Mouse (Mus musculus) liver, postnatal 0 days (tissue): ENCODE measurements around the gene Unk. TPM values are rescaled to one million over a fixed set of nuclear protein-coding genes. Genes with fewer than 3 reads are reported as not detected.
A peak's percentile ranks its signal among the peaks of the same experiment; 100 is the strongest.
"Not testable (repeated sequence)": the region's sequence is repeated elsewhere in the genome, so short reads cannot be mapped to it uniquely, and the experiment has no call there.

Experiments used
- ATAC-seq: fragments of 200-750 bp; cut with Nextera tagmentation; 2 replicates; pipeline ENCODE4 v1.8.0; 2017; ENCODE audit warnings: mild to moderate bottlenecking, moderate library complexity
- DNase-seq: peaks from one replicate; pipeline ENCODE4 v3.0.0-alpha.2; 2016
- H3K27ac ChIP-seq: fragments of 300-500 bp; sonication (generic); 2 replicates; pipeline ENCODE4 v1.5.1; 2014; ENCODE audit warnings: antibody characterized with exemption, moderate library complexity, mild to moderate bottlenecking, low read depth
- H3K27me3 ChIP-seq: fragments of 300-500 bp; sonication (generic); 2 replicates; pipeline ENCODE4 v1.6.1; 2014; ENCODE audit warnings: low read length, control low read depth, mixed read lengths; ENCODE audit not compliant: insufficient read depth
- H3K36me3 ChIP-seq: fragments of 300-500 bp; sonication (generic); replicated peaks from 2 replicates; pipeline ENCODE4 v1.6.1; 2014; ENCODE audit warnings: mild to moderate bottlenecking, control low read depth, low read length, moderate library complexity, mixed read lengths; ENCODE audit not compliant: insufficient read depth
- H3K4me1 ChIP-seq: fragments of 300-500 bp; sonication (generic); 2 replicates; pipeline ENCODE4 v1.6.1; 2014; ENCODE audit warnings: antibody characterized with exemption, mild to moderate bottlenecking, control low read depth; ENCODE audit not compliant: insufficient read depth
- H3K4me2 ChIP-seq: fragments of 300-500 bp; sonication (generic); 2 replicates; pipeline ENCODE4 v1.6.1; 2014; ENCODE audit warnings: low read depth, mild to moderate bottlenecking, low read length, moderate library complexity, mixed read lengths
- H3K4me3 ChIP-seq: fragments of 300-500 bp; sonication (generic); 2 replicates; pipeline ENCODE4 v1.5.1; 2014; ENCODE audit warnings: low read depth, low read length
- H3K9ac ChIP-seq: fragments of 300-500 bp; sonication (generic); replicated peaks from 2 replicates; pipeline ENCODE4 v1.6.1; 2014; ENCODE audit warnings: mild to moderate bottlenecking, moderate library complexity
- H3K9me3 ChIP-seq: fragments of 300-500 bp; sonication (generic); 2 replicates; pipeline ENCODE4 v1.6.1; 2016; ENCODE audit warnings: mild to moderate bottlenecking, control low read depth, low read length, mixed read lengths
- CTCF ChIP-seq: sonication (generic); IDR thresholded peaks from 2 replicates; pipeline ENCODE4 v1.5.1; 2016; ENCODE audit warnings: antibody characterized with exemption, low read depth
- EP300 ChIP-seq: IDR thresholded peaks from 2 replicates; pipeline ENCODE4 v1.6.1; 2016; ENCODE audit warnings: antibody characterized with exemption, low read depth, mild to moderate bottlenecking
- WGBS: fragments of 180-500 bp; shearing (Covaris S2); extraction: QIAGEN DNeasy Blood & Tissue Kit; methylation state at CpG from one replicate; pipeline ENCODE4 v1.1.7; 2014; ENCODE audit not compliant: insufficient replicate concordance; 5-methylcytosine and 5-hydroxymethylcytosine counted together
- polyA plus RNA-seq: library from polyadenylated mRNA; unstranded; fragments of >200 nt; fragmentation: Nextera tagmentation; extraction: Ambion mirVana; gene quantifications from 2 replicates; pipeline ENCODE4 v1.2.1, GENCODE M21; 2015

The Unk gene
- polyA plus RNA-seq, 1 experiment from 2014 or later = 5.1 TPM

DNA sequence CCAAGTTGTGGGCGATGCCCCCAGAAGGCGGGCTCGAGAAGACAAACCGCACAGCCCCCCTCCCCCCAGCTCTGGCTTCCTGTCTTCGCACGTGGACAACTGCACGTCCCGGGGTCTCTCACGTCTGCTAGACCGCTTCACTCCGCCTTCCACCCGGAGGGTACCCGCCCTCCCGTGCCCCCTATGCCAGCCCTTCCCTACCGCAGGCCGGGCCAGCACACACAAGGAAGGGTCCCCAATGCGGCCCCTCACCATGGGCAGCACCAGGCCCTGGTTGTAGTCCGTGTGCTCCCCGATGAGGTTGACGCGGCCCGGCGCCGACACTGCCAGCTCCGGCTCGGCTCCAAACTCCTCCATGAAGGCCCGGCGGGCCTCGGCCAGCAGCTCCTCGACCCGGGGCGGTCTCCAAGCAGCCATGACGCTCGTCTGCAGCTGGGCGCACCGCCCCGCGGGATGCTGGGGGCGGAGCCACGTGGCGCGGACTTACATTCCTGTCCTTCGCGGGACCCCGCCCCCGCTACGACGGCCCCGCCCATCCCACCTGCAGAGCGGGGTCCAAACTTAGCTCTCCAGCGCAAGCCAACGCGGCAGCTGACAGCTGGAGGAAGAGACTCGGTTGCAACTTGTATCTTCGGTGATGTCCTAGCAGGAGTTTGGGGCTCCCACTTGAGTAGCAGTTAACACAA is 17.7 kb upstream of the Unk start, which contains the start of gene Galk1:
Gene Galk1 (minus strand): TSS at position 458 of the 686 bp plus-strand sequence.
- Histone ChIP-seq H3K36me3 (peaks cover 18% of the 10 kb centered on the region), H3K27ac (peak within 1 kb of the TSS; percentile 94), H3K9ac (peak within 1 kb of the TSS; percentile 81), H3K27me3 (no peaks in the 10 kb centered on the region), H3K9me3 (no peaks in the 10 kb centered on the region), H3K4me1 (peaks cover 21% of the 10 kb centered on the region), H3K4me3 (peak within 1 kb of the TSS; percentile 69), H3K4me2 (peak within 1 kb of the TSS; percentile 87)
- ATAC-seq (peak; percentile 86), DNase-seq (peak; percentile 93)
- TF ChIP-seq CTCF = no peak
- TF ChIP-seq EP300 = no peak
- WGBS = under 1% methylated on average over 49 of the region's 55 CpGs

DNA sequence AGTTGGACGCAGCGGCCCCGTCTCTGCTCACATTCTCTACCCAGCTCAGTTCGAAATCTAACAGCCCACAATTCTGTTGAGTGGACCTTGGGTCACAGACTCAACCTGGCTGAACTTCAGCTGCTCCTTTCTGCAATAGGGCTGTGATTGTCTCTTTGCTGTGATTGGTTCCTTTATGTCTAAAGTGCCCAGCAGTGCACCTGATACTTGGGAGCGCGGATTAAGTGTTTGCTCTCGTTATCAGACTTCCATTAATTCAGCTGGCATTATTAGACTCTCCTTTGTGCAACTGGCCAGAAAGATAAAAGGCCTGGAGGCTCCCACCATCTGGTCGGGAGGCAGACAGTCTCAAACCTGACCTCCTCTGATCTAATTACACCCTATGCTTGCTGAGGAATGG is 15.3 kb upstream of the Unk start:
- Histone ChIP-seq H3K27me3 (no peaks in the 10 kb centered on the region), H3K4me1 (peaks cover 21% of the 10 kb centered on the region), H3K9me3 (no peaks in the 10 kb centered on the region), H3K9ac (no peak overlapping the region), H3K36me3 (0 out of 2 replicates have a peak, but pooled peaks cover 2% of the 10 kb centered on the region), H3K27ac (no peak overlapping the region), H3K4me2 (no peak overlapping the region), H3K4me3 (no peak overlapping the region)
- TF ChIP-seq EP300 (peak; percentile 23; the same call in 1 of the 2 replicates), CTCF (no peak)
- no peak for ATAC-seq
- 54% methylated on average over 8 of the region's 8 CpGs for WGBS
- no peak for DNase-seq

DNA sequence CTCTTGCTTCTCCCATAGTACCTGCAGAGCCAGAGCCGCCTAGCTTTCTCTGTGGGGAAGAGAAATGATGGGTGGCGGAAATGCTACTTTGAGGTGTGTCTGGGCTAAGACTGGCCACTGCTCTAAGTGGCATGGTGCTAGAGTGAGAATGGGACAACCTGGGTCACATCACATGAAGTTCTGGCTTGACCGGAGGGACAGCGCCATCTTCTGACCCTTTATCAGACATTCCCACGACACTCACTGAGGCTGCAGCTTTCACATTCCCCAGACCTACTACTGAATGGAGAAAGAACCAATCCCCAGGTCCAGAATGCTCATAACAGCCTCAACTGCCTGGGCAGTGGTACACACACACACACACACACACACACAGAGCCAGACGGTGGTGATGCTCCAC is 12.0 kb upstream of the Unk start:
- Histone ChIP-seq H3K4me2 (no peak overlapping the region), H3K9me3 (no peaks in the 10 kb centered on the region), H3K4me1 (peaks cover 7% of the 10 kb centered on the region; the same call in 1 of the 2 replicates), H3K27me3 (no peaks in the 10 kb centered on the region), H3K27ac (no peak overlapping the region), H3K4me3 (no peak overlapping the region), H3K9ac (no peak overlapping the region), H3K36me3 (peaks cover 14% of the 10 kb centered on the region)
- 36% methylated on average over 6 of the region's 6 CpGs for WGBS
- ATAC-seq (no peak), DNase-seq (peak; percentile 64)
- TF ChIP-seq CTCF (peak; percentile 78), EP300 (no peak)

DNA sequence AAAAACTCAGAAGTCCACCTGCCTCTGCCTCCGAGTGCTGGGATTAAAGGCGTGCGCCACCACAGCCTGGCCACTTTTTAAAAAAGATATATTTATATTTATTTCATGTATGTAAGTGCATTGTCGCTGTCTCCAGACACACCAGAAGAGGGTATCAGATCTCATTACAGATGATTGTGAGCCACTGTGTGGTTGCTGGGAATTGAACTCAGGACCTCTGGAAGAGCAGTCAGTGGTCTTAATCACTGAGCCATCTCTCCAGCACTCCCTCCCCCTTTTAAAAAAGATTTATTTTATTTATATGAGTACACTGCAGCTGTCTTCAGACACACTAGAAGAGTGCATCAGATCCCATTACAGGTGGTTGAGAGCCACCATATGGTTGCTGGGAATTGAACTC is 11.3 kb upstream of the Unk start:
- not testable (repeated sequence) for H3K27me3 ChIP-seq, DNase-seq, H3K9me3 ChIP-seq, H3K27ac ChIP-seq, H3K4me3 ChIP-seq, H3K4me2 ChIP-seq, ATAC-seq, H3K9ac ChIP-seq, H3K4me1 ChIP-seq
- peaks cover 19% of the 10 kb centered on the region for H3K36me3 ChIP-seq
- 92% methylated on average over 4 of the region's 4 CpGs for WGBS

DNA sequence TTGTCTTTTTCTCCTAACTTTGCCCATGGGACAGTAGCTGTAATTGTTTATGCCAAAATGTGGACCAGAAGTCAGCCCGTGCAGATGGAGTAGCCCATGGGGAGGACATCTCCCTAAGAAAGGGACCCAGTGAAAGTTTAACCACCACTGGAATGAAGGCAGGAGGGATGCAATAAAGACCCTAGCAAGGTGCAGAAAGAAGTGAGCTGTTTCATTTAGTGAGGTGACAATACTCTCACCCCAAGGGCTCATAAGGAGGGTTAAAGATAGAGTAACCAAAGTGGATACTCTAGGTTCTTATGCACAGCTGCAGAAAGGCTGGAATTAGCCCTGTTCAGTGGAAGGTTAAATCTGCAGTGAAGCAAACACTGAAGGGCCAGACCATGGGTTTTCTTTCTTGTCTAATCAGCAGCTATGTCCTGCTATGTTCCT is 10.7 kb upstream of the Unk start:
- Histone ChIP-seq H3K4me2 (no peak overlapping the region), H3K36me3 (peaks cover 19% of the 10 kb centered on the region), H3K4me1 (0 out of 2 replicates have a peak, but pooled peaks cover 5% of the 10 kb centered on the region), H3K9me3 (no peaks in the 10 kb centered on the region), H3K27ac (no peak overlapping the region), H3K9ac (no peak overlapping the region), H3K4me3 (no peak overlapping the region), H3K27me3 (no peaks in the 10 kb centered on the region)
- DNase-seq = no peak
- TF ChIP-seq CTCF = no peak
- no peak for TF ChIP-seq EP300
- ATAC-seq = no peak
- 55% methylated on average over 1 of the region's 1 CpGs for WGBS

DNA sequence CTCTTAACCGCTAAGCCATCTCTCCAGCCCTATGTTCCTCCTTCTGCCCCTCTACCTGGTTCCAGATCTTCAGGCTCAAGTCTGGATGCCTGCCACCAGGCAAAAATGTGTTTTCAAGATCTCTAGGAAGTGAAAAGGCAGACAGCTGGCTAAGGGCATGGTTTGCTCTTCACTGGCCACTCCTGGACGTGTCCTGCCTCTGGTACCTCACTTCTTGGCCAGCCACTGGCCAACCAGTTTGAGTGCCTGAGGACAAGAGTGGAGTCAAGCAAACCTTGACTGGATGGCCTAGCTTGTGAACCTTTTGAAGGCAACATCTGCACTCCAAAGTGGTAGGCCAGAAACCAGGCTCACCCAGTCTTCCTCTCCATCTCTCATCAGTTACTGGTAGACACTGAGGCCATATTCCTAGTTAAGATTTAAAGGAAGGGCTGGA is 10.1 kb upstream of the Unk start:
- DNase-seq = no peak
- H3K27ac ChIP-seq = peak overlapping the region; percentile 53; the same call in 1 of the 2 replicates
- TF ChIP-seq CTCF = no peak
- no peak for TF ChIP-seq EP300
- H3K4me2 ChIP-seq = no peak overlapping the region
- H3K4me3 ChIP-seq = no peak overlapping the region
- 0 out of 2 replicates have a peak, but pooled peaks cover 2% of the 10 kb centered on the region for H3K4me1 ChIP-seq
- H3K9me3 ChIP-seq = no peaks in the 10 kb centered on the region
- peaks cover 19% of the 10 kb centered on the region for H3K36me3 ChIP-seq
- no peaks in the 10 kb centered on the region for H3K27me3 ChIP-seq
- H3K9ac ChIP-seq = no peak overlapping the region
- 88% methylated on average over 2 of the region's 2 CpGs for WGBS
- ATAC-seq = peak; percentile 2
